Mouse (Mus musculus): ENCODE measurements at regions not wholly inside any gene's neighbourhood (a gene's known extent, or its start where the extent isn't known, plus 50 kb on each side); places are given as distances from the start of the nearest gene placed in this dataset.

DNA sequence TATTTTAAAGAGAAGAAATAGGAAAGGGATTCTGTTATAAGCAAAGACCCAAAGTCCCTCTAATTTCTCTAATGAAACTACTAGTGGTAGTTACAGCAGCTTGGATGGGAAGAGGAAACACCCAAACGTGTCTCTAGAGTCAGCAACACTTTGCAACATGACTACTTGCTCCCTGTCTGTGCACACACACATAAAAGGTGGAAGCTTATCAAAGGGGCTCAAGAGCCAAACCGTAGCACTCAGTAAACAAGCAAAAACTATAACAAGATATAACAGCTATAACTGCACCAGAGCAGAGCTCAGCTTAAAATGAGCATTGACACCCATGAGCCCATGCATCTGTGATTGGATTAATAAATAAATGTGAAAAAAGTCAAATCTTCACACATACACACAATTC is 262.5 kb upstream of the Ppargc1a start:
- TF ChIP-seq CTCF (conservative IDR thresholded peaks at IDR 0.05; ENCODE audit: insufficient read depth, insufficient read length, low read depth, low read length) (no peak), POLR2A (IDR thresholded peaks at IDR 0.05; ENCODE audit: low read depth, low read length) (no peak)
